Mouse (Mus musculus) G1E (cell line): Measurements from ENCODE around the gene Atxn1l.

Source experiments
- CTCF ChIP-seq: IDR thresholded peaks from 2 replicates; pipeline ENCODE4 v1.5.1; 2012; ENCODE audit warnings: low read depth, low read length, inconsistent platforms, mixed read lengths
- GATA2 ChIP-seq: IDR thresholded peaks from 2 replicates; pipeline ENCODE4 v1.6.1; 2012; ENCODE audit warnings: low read depth, low read length, inconsistent platforms, borderline replicate concordance

DNA sequence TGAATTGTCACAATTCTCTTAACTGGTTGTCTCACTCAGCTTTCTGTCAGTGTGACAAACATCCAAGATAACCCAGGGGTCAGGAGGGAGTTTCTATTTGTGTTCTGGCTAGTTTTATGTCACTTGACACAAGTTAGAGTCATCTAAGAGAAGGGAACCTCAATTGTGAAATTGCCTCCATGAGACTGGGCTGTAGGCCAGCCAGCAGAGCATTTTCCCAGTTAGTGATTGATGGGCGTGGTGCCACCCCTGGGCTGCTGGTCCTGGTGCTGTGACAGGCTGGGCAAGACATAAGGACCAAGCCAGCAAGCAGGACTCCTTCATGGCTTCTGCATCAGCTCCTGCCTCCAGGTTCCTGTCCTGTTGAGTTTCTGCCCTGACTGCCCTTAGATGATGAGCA lies 22.7 kb upstream of the Atxn1l start:
- TF ChIP-seq CTCF (no peak), GATA2 (no peak)
